Mouse (Mus musculus) liver, embryonic 14 days (tissue): ENCODE data around the gene Dgcr2. TPM values are rescaled to one million over a fixed set of nuclear protein-coding genes. Genes with fewer than 3 reads are reported as not detected.

Source experiments
- polyA plus RNA-seq: library from polyadenylated mRNA; depleted of rRNA; stranded (reverse); fragments of >200 nt; gene quantifications from 2 replicates; pipeline ENCODE4 v1.2.3, GENCODE M21; 2012; rRNA removed

Gene Dgcr2
- 13.4 and 14.7 TPM in 2 replicates for polyA plus RNA-seq

GRCm38 (mm10) chr16:17898462-17898861, at the start of gene Dgcr2, which contains the start of gene Tssk2:
Gene Dgcr2, minus strand, starts transcription at chr16:17898562.
Gene Tssk2, plus strand, starts transcription at chr16:17898637.

GRCm38 (mm10) chr16:17928087-17928580, 29.8 kb upstream of the Dgcr2 start, which contains the start of gene Slc25a1:
Gene Slc25a1, minus strand, starts transcription at chr16:17928219.

GRCm38 (mm10) chr16:17914307-17915249, 16.2 kb upstream of the Dgcr2 start, which contains the start of gene Gsc2:
Gene Gsc2, minus strand, starts transcription at chr16:17915059.

GRCm38 (mm10) chr16:17911052-17911595, 12.8 kb upstream of the Dgcr2 start, which contains the start of gene Ess2:
Gene Ess2, minus strand, starts transcription at chr16:17911348.

GRCm38 (mm10) chr16:17893923-17894322, 4.4 kb downstream of the Dgcr2 start, which contains the start of gene Tssk1:
Gene Tssk1, plus strand, starts transcription at chr16:17894223.

GRCm38 (mm10) chr16:17891567-17891959, 6.8 kb downstream of the Dgcr2 start, which contains the start of gene Gm20518:
Gene Gm20518, minus strand, starts transcription at chr16:17891671.

GRCm38 (mm10) chr16:17838051-17838450, 60.3 kb downstream of the Dgcr2 start, which contains the start of gene Car15:
Gene Car15, minus strand, starts transcription at chr16:17838364.

GRCm38 (mm10) chr16:17832821-17833220, 65.5 kb downstream of the Dgcr2 start, which contains the start of gene B830017H08Rik:
Gene B830017H08Rik, plus strand, starts transcription at chr16:17833121.

GRCm38 (mm10) chr16:17796971-17797811, 101.2 kb downstream of the Dgcr2 start, which contains the start of gene Scarf2:
Gene Scarf2, plus strand, starts transcription at chr16:17797282.

Other genes with a start within 250 kb of the Dgcr2 start
- gene Med15, start 165.7 kb downstream of the Dgcr2 start, polyA plus RNA-seq = 15.1 and 18.3 TPM in 2 replicates
- gene Klhl22, start 138.9 kb downstream of the Dgcr2 start, polyA plus RNA-seq = 11.3 and 11.4 TPM in 2 replicates
- 2.8 and 3.5 TPM in 2 replicates for gene Scarf2, start 101.3 kb downstream of the Dgcr2 start, polyA plus RNA-seq
- gene B830017H08Rik, start 65.4 kb downstream of the Dgcr2 start, polyA plus RNA-seq = not detected in 2 replicates
- gene Car15, start 60.2 kb downstream of the Dgcr2 start, polyA plus RNA-seq = 0.90 and 1.5 TPM in 2 replicates
- gene Gm20518, start 6.9 kb downstream of the Dgcr2 start, polyA plus RNA-seq = 0.16 and 0.27 TPM in 2 replicates
- 0.01 TPM in 1 of 2 replicates, not detected in the other for gene Tssk1, start 4.3 kb downstream of the Dgcr2 start, polyA plus RNA-seq
- not detected in 2 replicates for gene Tssk2, start 75 bp upstream of the Dgcr2 start, polyA plus RNA-seq
- gene Ess2, start 12.8 kb upstream of the Dgcr2 start, polyA plus RNA-seq = 7.5 and 7.8 TPM in 2 replicates
- not detected in 2 replicates for gene Gsc2, start 16.5 kb upstream of the Dgcr2 start, polyA plus RNA-seq
- gene Slc25a1, start 29.7 kb upstream of the Dgcr2 start, polyA plus RNA-seq = 31.6 and 36.1 TPM in 2 replicates
- gene Vpreb2, start 81.9 kb upstream of the Dgcr2 start, polyA plus RNA-seq = 0.33 and 0.36 TPM in 2 replicates
- gene Dgcr6, start 154.3 kb upstream of the Dgcr2 start, polyA plus RNA-seq = 12.9 TPM in 2 replicates
- gene Prodh, start 191.6 kb upstream of the Dgcr2 start, polyA plus RNA-seq = 5.1 and 5.4 TPM in 2 replicates
- 0.49 and 0.62 TPM in 2 replicates for gene Rtn4r, start 229.1 kb upstream of the Dgcr2 start, polyA plus RNA-seq